Mouse (Mus musculus): ENCODE measurements around the gene Sox2. TPM values are rescaled to one million over a fixed set of nuclear protein-coding genes. Genes with fewer than 3 reads are reported as not detected.

Gene Sox2
- 1.2 TPM for polyA plus RNA-seq (2014; fragmentation: Illumina TruSeq; extraction: RNeasy Lipid Tissue Mini Kit (QIAGEN cat#74804); ENCODE audit: low read depth, low replicate concordance)

DNA sequence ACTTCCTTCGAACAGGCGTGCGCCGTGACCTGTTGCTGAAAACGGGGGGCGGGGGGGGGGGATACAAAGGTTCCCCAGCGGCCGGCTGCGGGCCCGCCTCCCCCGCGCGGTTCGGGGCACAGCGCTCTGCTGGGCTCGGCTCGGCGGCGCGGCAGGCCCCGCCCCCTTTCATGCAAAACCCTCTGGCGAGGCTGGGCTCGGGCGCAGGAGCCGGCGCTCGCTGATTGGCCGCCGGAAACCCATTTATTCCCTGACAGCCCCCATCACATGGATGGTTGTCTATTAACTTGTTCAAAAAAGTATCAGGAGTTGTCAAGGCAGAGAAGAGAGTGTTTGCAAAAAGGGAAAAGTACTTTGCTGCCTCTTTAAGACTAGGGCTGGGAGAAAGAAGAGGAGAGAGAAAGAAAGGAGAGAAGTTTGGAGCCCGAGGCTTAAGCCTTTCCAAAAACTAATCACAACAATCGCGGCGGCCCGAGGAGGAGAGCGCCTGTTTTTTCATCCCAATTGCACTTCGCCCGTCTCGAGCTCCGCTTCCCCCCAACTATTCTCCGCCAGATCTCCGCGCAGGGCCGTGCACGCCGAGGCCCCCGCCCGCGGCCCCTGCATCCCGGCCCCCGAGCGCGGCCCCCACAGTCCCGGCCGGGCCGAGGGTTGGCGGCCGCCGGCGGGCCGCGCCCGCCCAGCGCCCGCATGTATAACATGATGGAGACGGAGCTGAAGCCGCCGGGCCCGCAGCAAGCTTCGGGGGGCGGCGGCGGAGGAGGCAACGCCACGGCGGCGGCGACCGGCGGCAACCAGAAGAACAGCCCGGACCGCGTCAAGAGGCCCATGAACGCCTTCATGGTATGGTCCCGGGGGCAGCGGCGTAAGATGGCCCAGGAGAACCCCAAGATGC is at the start of gene Sox2:
TSS of gene Sox2 (plus strand) at position 680 of the 895 bp plus-strand sequence.

